Mouse (Mus musculus) liver, embryonic 14.5 days (tissue): ENCODE results near the gene Nr1h2.

Experiments
- CTCF ChIP-seq: IDR thresholded peaks from 2 replicates; pipeline ENCODE4 v1.5.1; 2016; ENCODE audit warnings: antibody characterized with exemption, low read depth, control low read depth
- EP300 ChIP-seq: IDR thresholded peaks from 2 replicates; pipeline ENCODE4 v1.6.1; 2016; ENCODE audit warnings: antibody characterized with exemption, low read depth

DNA sequence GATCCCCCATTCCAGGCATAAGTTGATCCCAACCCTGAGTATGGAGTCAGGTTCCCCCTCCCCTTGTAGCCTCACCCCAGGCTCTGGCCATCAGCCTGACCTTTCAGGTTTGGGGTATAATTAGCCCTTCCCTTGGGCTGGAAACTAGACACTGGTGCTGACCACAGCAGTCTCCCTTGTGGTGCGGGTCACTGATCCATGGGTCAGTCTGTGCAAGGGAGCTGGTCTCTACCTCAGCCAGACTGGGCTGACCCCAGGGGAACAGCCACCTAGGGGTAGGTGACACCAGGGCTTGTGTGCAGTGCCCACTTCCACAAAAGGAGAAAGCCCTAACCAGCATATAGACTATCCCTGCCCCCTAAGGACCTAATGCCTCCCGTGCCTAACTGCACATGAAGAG lies 30.7 kb downstream of the Nr1h2 start:
- no peak for TF ChIP-seq CTCF
- no peak for TF ChIP-seq EP300
